Mouse (Mus musculus): ENCODE data around the gene Ccdc54. TPM values are rescaled to one million over a fixed set of nuclear protein-coding genes. Genes with fewer than 3 reads are reported as not detected.
A peak's percentile ranks its signal among the peaks of the same experiment; 100 is the strongest.

Gene Ccdc54
- polyA plus RNA-seq, 1 experiment from 2014 or later, result not detected

DNA sequence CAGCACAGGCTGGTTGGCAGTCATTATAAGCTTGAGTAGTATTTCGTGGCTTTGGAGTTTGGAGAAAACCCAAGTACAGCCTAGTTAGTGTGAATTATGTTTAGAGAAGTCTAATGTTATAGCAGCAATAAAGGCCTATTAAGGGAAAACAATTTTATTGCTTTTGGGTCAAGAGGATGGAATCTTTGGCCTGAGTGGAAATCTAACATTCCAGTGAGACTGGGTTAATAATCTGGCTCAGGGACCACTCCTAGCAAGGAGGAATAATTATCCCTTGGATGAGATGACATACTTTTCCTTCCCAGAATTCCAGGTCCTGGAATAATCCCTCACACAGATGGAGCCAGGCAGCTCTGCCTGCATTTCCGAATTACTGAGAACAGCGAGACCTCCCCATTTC lies 11.0 kb upstream of the Ccdc54 start:
- DNase-seq (no peak), ATAC-seq (ENCODE audit: insufficient read depth) (no peak)
- Histone ChIP-seq H3K4me2 (no peak overlapping the region), H3K4me3 (ENCODE audit: low read depth, low read length) (no peak overlapping the region), H3K36me3 (ENCODE audit: insufficient read depth) (no peaks in the 10 kb centered on the region), H3K27me3 (ENCODE audit: insufficient read depth, low read length) (no peaks in the 10 kb centered on the region), H3K9ac (no peak overlapping the region), H3K9me3 (ENCODE audit: low read depth, low read length) (no peaks in the 10 kb centered on the region), H3K27ac (ENCODE audit: low read depth) (no peak overlapping the region), H3K4me1 (ENCODE audit: insufficient read depth) (no peaks in the 10 kb centered on the region)
- TF ChIP-seq CTCF (IDR thresholded peaks at IDR 0.05; ENCODE audit: low read depth), result no peak
- 38% methylated on average over 3 of the region's 3 CpGs for WGBS

- 71% methylated on average over 3 of the region's 3 CpGs for whole genome bisulfite sequencing
- Histone ChIP-seq H3K36me3 (ENCODE audit: insufficient read depth) (no peaks in the 10 kb centered on the region), H3K27me3 (ENCODE audit: insufficient read depth, low read length) (no peaks in the 10 kb centered on the region), H3K27ac (ENCODE audit: low read depth) (no peak overlapping the region), H3K9me3 (ENCODE audit: low read depth, low read length) (no peaks in the 10 kb centered on the region), H3K4me2 (no peak overlapping the region), H3K4me3 (ENCODE audit: low read depth, low read length) (no peak overlapping the region), H3K9ac (no peak overlapping the region), H3K4me1 (ENCODE audit: insufficient read depth) (no peaks in the 10 kb centered on the region)
- DNase-seq (no peak), ATAC-seq (ENCODE audit: insufficient read depth) (no peak)
- no peak for TF ChIP-seq CTCF (IDR thresholded peaks at IDR 0.05; ENCODE audit: low read depth)
Measured at GRCm38 (mm10) chr16:50600665-50601064, 9.7 kb upstream of the Ccdc54 start.

DNA sequence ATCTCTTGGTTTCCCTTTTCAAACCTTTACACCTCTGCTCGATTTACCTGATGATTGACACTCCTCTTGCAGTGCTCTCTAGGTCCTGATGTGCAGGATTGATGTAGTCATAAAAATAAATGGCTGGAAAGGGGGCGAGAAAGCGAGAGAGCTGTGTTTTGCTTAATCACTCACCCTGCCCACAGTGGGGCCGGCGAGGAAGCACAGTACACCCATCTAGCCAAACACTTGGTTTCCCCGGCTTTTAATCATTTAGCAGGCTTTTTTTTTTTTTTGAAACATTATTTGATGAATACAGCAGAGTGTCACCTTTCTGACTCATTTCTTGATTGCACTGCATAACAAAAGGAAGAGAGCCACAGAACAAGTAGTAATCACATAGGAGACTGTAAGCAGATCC lies 5.7 kb upstream of the Ccdc54 start:
- Histone ChIP-seq H3K4me3 (ENCODE audit: low read depth, low read length) (no peak overlapping the region), H3K36me3 (ENCODE audit: insufficient read depth) (no peaks in the 10 kb centered on the region), H3K27ac (ENCODE audit: low read depth) (no peak overlapping the region), H3K27me3 (ENCODE audit: insufficient read depth, low read length) (no peaks in the 10 kb centered on the region), H3K4me1 (ENCODE audit: insufficient read depth) (no peaks in the 10 kb centered on the region), H3K9me3 (ENCODE audit: low read depth, low read length) (no peaks in the 10 kb centered on the region), H3K9ac (no peak overlapping the region), H3K4me2 (no peak overlapping the region)
- no peak for TF ChIP-seq CTCF (IDR thresholded peaks at IDR 0.05; ENCODE audit: low read depth)
- DNase-seq (no peak), ATAC-seq (ENCODE audit: insufficient read depth) (no peak)
- WGBS, result 41% methylated on average over 6 of the region's 6 CpGs

DNA sequence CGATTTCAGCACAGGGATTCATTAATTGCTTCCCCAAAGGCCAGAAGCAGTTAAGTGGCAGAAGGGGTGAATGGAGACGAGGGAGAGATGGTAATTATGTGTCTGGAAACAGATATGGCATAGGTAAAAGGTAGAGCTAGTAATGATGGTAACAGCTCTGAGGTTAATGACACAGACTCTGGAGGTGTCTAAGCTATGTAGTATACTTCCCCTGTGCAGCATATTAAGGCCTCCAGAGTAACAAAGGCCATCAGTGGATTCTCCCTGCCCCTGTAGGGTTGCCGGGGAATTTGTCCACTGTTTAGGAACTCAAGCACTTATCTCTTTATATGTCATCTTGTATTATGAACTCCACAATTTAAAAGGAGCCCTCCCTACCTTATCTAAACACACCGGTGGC lies 5.2 kb upstream of the Ccdc54 start:
- 52% methylated on average over 4 of the region's 4 CpGs for WGBS
- no peaks in the 10 kb centered on the region for H3K36me3 ChIP-seq (ENCODE audit: insufficient read depth)
- H3K9ac ChIP-seq, result no peak overlapping the region
- TF ChIP-seq CTCF (IDR thresholded peaks at IDR 0.05; ENCODE audit: low read depth), result no peak
- no peak for DNase-seq
- H3K9me3 ChIP-seq (ENCODE audit: low read depth, low read length), result no peaks in the 10 kb centered on the region
- H3K27me3 ChIP-seq (ENCODE audit: insufficient read depth, low read length), result no peaks in the 10 kb centered on the region
- no peaks in the 10 kb centered on the region for H3K4me1 ChIP-seq (ENCODE audit: insufficient read depth)
- no peak overlapping the region for H3K4me2 ChIP-seq
- no peak overlapping the region for H3K4me3 ChIP-seq (ENCODE audit: low read depth, low read length)
- no peak overlapping the region for H3K27ac ChIP-seq (ENCODE audit: low read depth)
- ATAC-seq (ENCODE audit: insufficient read depth), result no peak

DNA sequence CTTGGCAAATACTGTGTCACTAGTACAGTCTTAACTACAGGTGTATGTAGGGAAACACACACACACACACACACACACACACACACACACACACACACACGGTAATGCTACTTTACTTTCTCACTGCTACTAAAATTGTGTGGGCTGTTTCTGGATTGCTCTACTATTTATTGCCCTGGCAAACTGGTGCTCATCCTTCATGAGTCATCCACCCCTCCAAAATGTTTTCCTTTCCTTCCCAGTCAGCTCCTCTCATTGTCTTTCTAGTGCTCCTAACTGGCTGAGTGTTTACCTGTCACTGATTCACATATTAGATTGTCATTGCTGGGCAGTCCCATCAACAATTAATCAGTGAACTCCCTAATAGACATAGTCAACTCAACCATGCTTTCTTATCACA lies 3.9 kb upstream of the Ccdc54 start:
- Histone ChIP-seq H3K36me3 (ENCODE audit: insufficient read depth) (no peaks in the 10 kb centered on the region), H3K27me3 (ENCODE audit: insufficient read depth, low read length) (no peaks in the 10 kb centered on the region), H3K4me2 (no peak overlapping the region), H3K27ac (ENCODE audit: low read depth) (no peak overlapping the region), H3K9me3 (ENCODE audit: low read depth, low read length) (no peaks in the 10 kb centered on the region), H3K4me1 (ENCODE audit: insufficient read depth) (no peaks in the 10 kb centered on the region), H3K9ac (no peak overlapping the region), H3K4me3 (ENCODE audit: low read depth, low read length) (no peak overlapping the region)
- DNase-seq, result no peak
- no peak for ATAC-seq (ENCODE audit: insufficient read depth)
- TF ChIP-seq CTCF (IDR thresholded peaks at IDR 0.05; ENCODE audit: low read depth), result no peak
- 94% methylated on average over 1 of the region's 1 CpGs for WGBS

DNA sequence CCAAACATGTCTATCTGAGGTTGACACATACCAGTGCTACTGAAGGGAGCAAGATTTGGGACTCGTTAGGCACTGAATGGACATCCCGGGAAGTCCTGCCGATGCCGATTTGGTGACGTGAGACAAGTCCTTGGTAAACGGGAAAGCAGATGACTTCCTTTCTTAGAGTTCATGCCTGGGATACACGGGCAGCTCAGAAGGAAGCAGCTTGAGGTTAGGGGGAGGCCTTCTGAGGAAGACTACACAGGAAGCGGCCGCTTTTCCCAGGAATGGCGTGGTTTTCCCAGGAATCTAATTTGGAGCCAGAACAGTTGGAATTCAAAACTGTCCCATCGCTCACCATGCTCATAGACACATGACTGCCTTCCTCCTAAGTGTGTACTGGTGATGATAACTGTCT lies 2.4 kb upstream of the Ccdc54 start:
- H3K27ac ChIP-seq (ENCODE audit: low read depth), result no peak overlapping the region
- no peak overlapping the region for H3K9ac ChIP-seq
- H3K4me2 ChIP-seq, result 0 out of 2 replicates have a peak overlapping the region, but pooled peaks have one; percentile 10
- 0 out of 2 replicates have a peak, but pooled peaks cover 3% of the 10 kb centered on the region for H3K4me1 ChIP-seq (ENCODE audit: insufficient read depth)
- ATAC-seq (ENCODE audit: insufficient read depth) (no peak), DNase-seq (peak; percentile 22)
- no peaks in the 10 kb centered on the region for H3K36me3 ChIP-seq (ENCODE audit: insufficient read depth)
- H3K4me3 ChIP-seq (ENCODE audit: low read depth, low read length), result no peak overlapping the region
- TF ChIP-seq CTCF (IDR thresholded peaks at IDR 0.05; ENCODE audit: low read depth), result no peak
- WGBS, result 76% methylated on average over 11 of the region's 11 CpGs
- no peaks in the 10 kb centered on the region for H3K27me3 ChIP-seq (ENCODE audit: insufficient read depth, low read length)
- no peaks in the 10 kb centered on the region for H3K9me3 ChIP-seq (ENCODE audit: low read depth, low read length)

DNA sequence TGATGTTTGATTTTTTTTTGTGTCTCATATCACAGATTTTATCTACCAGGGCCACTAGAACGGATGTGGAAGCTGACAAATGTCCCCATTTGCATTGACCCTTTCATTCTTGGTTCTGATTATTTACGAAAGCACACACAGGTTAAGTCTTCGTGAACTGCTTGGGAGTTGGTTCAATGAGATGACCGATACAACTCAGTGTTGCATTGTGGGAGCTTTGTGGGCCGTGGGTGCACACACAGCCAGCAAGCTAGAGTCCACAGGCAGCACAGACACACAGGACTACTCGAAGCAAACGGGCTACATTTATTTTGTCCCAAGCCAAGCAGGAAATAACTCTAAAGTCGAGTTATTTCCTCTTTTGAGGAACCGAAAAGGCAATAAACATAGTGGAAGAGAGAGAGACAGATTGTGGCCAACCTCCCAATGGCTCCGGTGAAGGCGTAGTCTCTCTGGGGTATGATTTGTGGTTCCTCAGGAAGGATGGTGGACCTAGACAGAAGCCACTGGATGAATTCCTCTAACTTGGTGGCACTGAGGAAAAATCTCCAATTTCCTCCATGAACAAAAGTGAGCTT lies 1.3 kb downstream of the Ccdc54 start:
- Histone ChIP-seq H3K9me3 (ENCODE audit: low read depth, low read length) (no peaks in the 10 kb centered on the region), H3K4me2 (no peak overlapping the region), H3K4me1 (ENCODE audit: insufficient read depth) (0 out of 2 replicates have a peak, but pooled peaks cover 3% of the 10 kb centered on the region), H3K4me3 (ENCODE audit: low read depth, low read length) (no peak overlapping the region), H3K9ac (no peak overlapping the region), H3K27me3 (ENCODE audit: insufficient read depth, low read length) (no peaks in the 10 kb centered on the region), H3K27ac (ENCODE audit: low read depth) (no peak overlapping the region), H3K36me3 (ENCODE audit: insufficient read depth) (no peaks in the 10 kb centered on the region)
- ATAC-seq (ENCODE audit: insufficient read depth), result no peak
- DNase-seq, result no peak
- 63% methylated on average over 11 of the region's 11 CpGs for WGBS
- TF ChIP-seq CTCF (IDR thresholded peaks at IDR 0.05; ENCODE audit: low read depth), result no peak
